Mouse (Mus musculus) spleen, adult 2 months (tissue): Measurements from ENCODE around the gene Elmod1.

Source experiments
- CTCF ChIP-seq: fragments of 200-500 bp; IDR thresholded peaks from 2 replicates; pipeline ENCODE4 v1.5.1; 2011; ENCODE audit warnings: mild to moderate bottlenecking, inconsistent platforms; ENCODE audit not compliant: insufficient read depth, insufficient read length, insufficient replicate concordance; ENCODE audit errors: extremely low read depth
- POLR2A ChIP-seq: fragments of 200-500 bp; IDR thresholded peaks from 2 replicates; pipeline ENCODE4 v1.6.1; 2011; ENCODE audit warnings: low read depth, low read length, inconsistent platforms

- TF ChIP-seq POLR2A (no peak), CTCF (no peak)
Measured at GRCm38 (mm10) chr9:53994528-53994927, 19.4 kb upstream of the Elmod1 start.
